ENCODE assay signal across 9 mouse cellular contexts in genomic region chr9:72643651-72644417, GRCm38 (mm10). TPM values are rescaled to one million over a fixed set of nuclear protein-coding genes. Genes with fewer than 3 reads are reported as not detected.
DNase-seq lines count a peak whose midpoint lies in the region; ATAC-seq lines count a peak whose summit lies in the region.
"Had no signal": no experiment of that assay in that cellular context is flagged by ENCODE, and none has a peak within 500 bp of the region (broad histone marks: within the 10 kb centered on the region; RNA-seq: fewer than 3 reads in every experiment).

No protein-coding gene starts in this region.

- H3K36me3 ChIP-seq in heart, embryonic 10.5 days: no peaks in the 10 kb centered on the region
- H3K36me3 ChIP-seq in midbrain, embryonic 10.5 days: no peaks in the 10 kb centered on the region
- no peaks in the 10 kb centered on the region for H3K36me3 ChIP-seq in midbrain, embryonic 11.5 days (ENCODE audit: control insufficient read depth, insufficient read depth, low read length)
- no peaks in the 10 kb centered on the region for H3K36me3 ChIP-seq in limb, embryonic 10.5 days
- no peaks in the 10 kb centered on the region for H3K36me3 ChIP-seq in stomach, embryonic 16.5 days (ENCODE audit: control insufficient read depth, insufficient read depth, low read length)

- no peak overlapping the region for H3K4me3 ChIP-seq in heart, embryonic 10.5 days
- H3K4me3 ChIP-seq in midbrain, embryonic 10.5 days: no peak overlapping the region
- no peak overlapping the region for H3K4me3 ChIP-seq in midbrain, embryonic 11.5 days (ENCODE audit: low read depth, low read length)
- no peak overlapping the region for H3K4me3 ChIP-seq in limb, embryonic 10.5 days
- H3K4me3 ChIP-seq in stomach, embryonic 16.5 days (replicated peaks; ENCODE audit: low read length): no peak overlapping the region

- H3K4me1 ChIP-seq in heart, embryonic 10.5 days: peaks cover 35% of the 10 kb centered on the region
- peaks cover 39% of the 10 kb centered on the region for H3K4me1 ChIP-seq in midbrain, embryonic 10.5 days
- H3K4me1 ChIP-seq in midbrain, embryonic 11.5 days (ENCODE audit: control insufficient read depth, insufficient read depth, low read length): peaks cover 16% of the 10 kb centered on the region
- peaks cover 40% of the 10 kb centered on the region for H3K4me1 ChIP-seq in limb, embryonic 10.5 days
- H3K4me1 ChIP-seq in stomach, embryonic 16.5 days (ENCODE audit: control insufficient read depth, insufficient read depth, low read length): peaks cover 26% of the 10 kb centered on the region

- intact Hi-C loops in heart, postnatal 10 days (cut with DNase I): no loop called here
- intact Hi-C loops in left cerebral cortex, postnatal 14 days (cut with DNase I): no loop called here

- no peak overlapping the region for H3K4me2 ChIP-seq in midbrain, embryonic 11.5 days
- H3K4me2 ChIP-seq in stomach, embryonic 16.5 days (ENCODE audit: low read depth, low read length): no peak overlapping the region

- WGBS in heart, embryonic 10.5 days: 84% methylated on average over 6 of the region's 6 CpGs
- WGBS in midbrain, embryonic 10.5 days: 82% methylated on average over 6 of the region's 6 CpGs
- 85% methylated on average over 6 of the region's 6 CpGs for WGBS in midbrain, embryonic 11.5 days
- WGBS in limb, embryonic 10.5 days: 80% methylated on average over 6 of the region's 6 CpGs
- WGBS in stomach, embryonic 16.5 days: 63% methylated on average over 6 of the region's 6 CpGs

- peak overlapping the region; percentile 54 for H3K27ac ChIP-seq in heart, embryonic 10.5 days
- peak overlapping the region; percentile 64 for H3K27ac ChIP-seq in midbrain, embryonic 10.5 days (replicated peaks)
- H3K27ac ChIP-seq in midbrain, embryonic 11.5 days (ENCODE audit: low read depth, low read length): no peak overlapping the region
- H3K27ac ChIP-seq in limb, embryonic 10.5 days: peak overlapping the region; percentile 74
- peak overlapping the region; percentile 26 for H3K27ac ChIP-seq in stomach, embryonic 16.5 days (ENCODE audit: low read length)

- DNase-seq in heart, embryonic 10.5 days (ENCODE audit: low spot score): no peak
- DNase-seq in heart, postnatal 10 days: no peak
- DNase-seq in midbrain, embryonic 10.5 days (ENCODE audit: low spot score): no peak
- DNase-seq in midbrain, embryonic 11.5 days (ENCODE audit: low spot score, missing footprints): no peak
- DNase-seq in limb, embryonic 10.5 days (ENCODE audit: low spot score): peak; percentile 28
- no peak for DNase-seq in urinary bladder, postnatal 4 days (ENCODE audit: low spot score in 2 of 2)
- no peak for DNase-seq in left cerebral cortex, postnatal 14 days (ENCODE audit: low spot score in 2 of 2)
- DNase-seq: lung, postnatal 36 days had no signal

- no peaks in the 10 kb centered on the region for H3K9me3 ChIP-seq in heart, embryonic 10.5 days
- no peaks in the 10 kb centered on the region for H3K9me3 ChIP-seq in midbrain, embryonic 10.5 days (replicated peaks)
- H3K9me3 ChIP-seq in midbrain, embryonic 11.5 days (ENCODE audit: control insufficient read depth, low read length): no peaks in the 10 kb centered on the region
- no peaks in the 10 kb centered on the region for H3K9me3 ChIP-seq in limb, embryonic 10.5 days (replicated peaks)
- H3K9me3 ChIP-seq in stomach, embryonic 16.5 days (replicated peaks; ENCODE audit: control insufficient read depth, low read length): no peaks in the 10 kb centered on the region

- ATAC-seq in midbrain, embryonic 11.5 days (ENCODE audit: low FRiP score): no peak
- ATAC-seq in stomach, embryonic 16.5 days (ENCODE audit: insufficient read depth, low FRiP score): no peak

- no peaks in the 10 kb centered on the region for H3K27me3 ChIP-seq in heart, embryonic 10.5 days (ENCODE audit: insufficient read depth, poor library complexity, severe bottlenecking)
- H3K27me3 ChIP-seq in midbrain, embryonic 10.5 days (ENCODE audit: low read depth, poor library complexity, severe bottlenecking): no peaks in the 10 kb centered on the region
- no peaks in the 10 kb centered on the region for H3K27me3 ChIP-seq in midbrain, embryonic 11.5 days (ENCODE audit: control insufficient read depth, insufficient read depth, low read length)
- H3K27me3 ChIP-seq in limb, embryonic 10.5 days (ENCODE audit: low read depth, poor library complexity, severe bottlenecking): no peaks in the 10 kb centered on the region
- no peaks in the 10 kb centered on the region for H3K27me3 ChIP-seq in stomach, embryonic 16.5 days (ENCODE audit: control insufficient read depth, insufficient read depth, low read length)

- no peak overlapping the region for H3K9ac ChIP-seq in midbrain, embryonic 11.5 days (ENCODE audit: low read length)
- H3K9ac ChIP-seq in stomach, embryonic 16.5 days (ENCODE audit: low read length): no peak overlapping the region

RNA-seq across cellular contexts. Expression of gene Nedd4, which starts 18.3 kb away (rescaled TPM):
- polyA plus RNA-seq in heart, embryonic 10.5 days (2016; fragmentation: Nextera tagmentation; extraction: Ambion mirVana): 515 and 584 TPM in 2 replicates
- total RNA-seq in heart, postnatal 10 days (2021): 100 to 1,000 TPM; 490 to 566 TPM
- polyA plus RNA-seq in midbrain, embryonic 10.5 days (2016; fragmentation: Nextera tagmentation; extraction: Ambion mirVana): 605 and 682 TPM in 2 replicates
- 812 and 869 TPM in 2 replicates for polyA plus RNA-seq in midbrain, embryonic 11.5 days (2014; fragmentation: Nextera tagmentation; extraction: Ambion mirVana)
- polyA plus RNA-seq in limb, embryonic 10.5 days (2016; fragmentation: Nextera tagmentation; extraction: Ambion mirVana): 565 and 690 TPM in 2 replicates
- 548 TPM in 2 replicates for polyA plus RNA-seq in stomach, embryonic 16.5 days (2015; fragmentation: Nextera tagmentation; extraction: Ambion mirVana)
- total RNA-seq in left cerebral cortex, postnatal 14 days (2021): 100 to 1,000 TPM; 298 to 311 TPM
